Mouse (Mus musculus): ENCODE data around the gene Limch1.
A peak's percentile ranks its signal among the peaks of the same experiment; 100 is the strongest.

Gene Limch1

GRCm38 (mm10) chr5:66941710-66942450, 196.3 kb downstream of the Limch1 start:
- no peak for DNase-seq

DNA sequence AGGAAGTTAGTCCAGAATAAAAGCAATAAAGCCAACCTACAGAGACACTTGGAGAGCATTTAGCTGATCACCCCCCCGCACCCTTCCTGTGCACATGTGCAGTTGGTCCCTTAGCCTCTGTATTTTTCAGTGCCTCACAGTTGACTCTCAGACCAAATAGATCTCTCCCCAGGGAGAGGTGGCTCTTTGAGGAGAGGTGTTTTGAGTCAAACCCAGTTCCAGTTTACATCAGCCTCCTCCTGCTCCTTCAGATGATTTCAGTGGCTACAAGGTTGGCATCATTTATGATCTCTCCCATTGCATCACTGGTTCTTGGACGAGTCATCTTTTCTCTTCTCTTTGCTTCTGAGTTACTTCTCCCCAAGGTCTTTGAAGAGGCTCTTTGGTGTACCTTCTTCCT, 197.3 kb downstream of the Limch1 start:
- DNase-seq: no peak

- no peak for DNase-seq
These were observed 197.9 kb downstream of the Limch1 start for GRCm38 (mm10) chr5:66943521-66943920.

DNA sequence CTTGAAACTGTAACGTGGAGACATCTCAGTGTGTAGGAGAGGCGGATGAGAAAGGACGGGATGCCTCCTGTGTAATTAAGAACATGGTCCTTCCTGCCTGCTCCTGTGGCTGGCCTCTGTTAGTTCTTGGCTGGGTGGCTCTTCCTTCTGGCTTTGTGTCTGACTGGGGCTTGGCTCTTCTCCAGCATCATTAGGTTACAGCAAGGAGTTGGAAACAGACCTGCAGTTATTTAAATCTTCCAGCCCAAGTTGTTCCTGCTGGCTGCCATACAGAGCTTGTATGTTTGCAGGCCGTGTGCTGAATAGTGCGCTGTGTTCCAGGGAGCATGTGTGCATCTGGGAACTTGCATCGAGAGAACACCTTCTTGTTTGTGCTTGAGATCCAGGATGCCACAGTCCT, 202.3 kb downstream of the Limch1 start:
- peak; percentile 52 to 67 for DNase-seq

- DNase-seq: no peak
These were observed 203.6 kb downstream of the Limch1 start for GRCm38 (mm10) chr5:66949098-66949692.

DNA sequence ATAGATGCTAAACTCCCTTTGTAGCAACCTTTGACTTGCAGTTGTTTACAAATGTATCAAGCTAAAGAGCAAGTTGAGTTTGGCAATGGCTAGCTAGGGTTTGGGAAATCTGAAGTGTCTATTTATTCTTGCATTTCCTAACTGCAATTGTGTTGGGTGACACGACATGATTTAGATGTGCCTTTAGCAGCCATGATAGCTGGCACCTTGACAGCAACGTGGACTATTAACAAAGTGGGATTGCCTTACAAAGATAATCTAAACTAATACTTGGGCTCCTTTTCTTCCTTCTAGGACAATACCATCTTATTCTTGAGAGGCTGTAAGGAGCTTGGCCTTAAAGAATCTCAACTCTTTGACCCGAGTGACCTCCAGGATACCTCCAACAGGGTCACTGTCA, 207.7 kb downstream of the Limch1 start:
- no peak for DNase-seq

DNA sequence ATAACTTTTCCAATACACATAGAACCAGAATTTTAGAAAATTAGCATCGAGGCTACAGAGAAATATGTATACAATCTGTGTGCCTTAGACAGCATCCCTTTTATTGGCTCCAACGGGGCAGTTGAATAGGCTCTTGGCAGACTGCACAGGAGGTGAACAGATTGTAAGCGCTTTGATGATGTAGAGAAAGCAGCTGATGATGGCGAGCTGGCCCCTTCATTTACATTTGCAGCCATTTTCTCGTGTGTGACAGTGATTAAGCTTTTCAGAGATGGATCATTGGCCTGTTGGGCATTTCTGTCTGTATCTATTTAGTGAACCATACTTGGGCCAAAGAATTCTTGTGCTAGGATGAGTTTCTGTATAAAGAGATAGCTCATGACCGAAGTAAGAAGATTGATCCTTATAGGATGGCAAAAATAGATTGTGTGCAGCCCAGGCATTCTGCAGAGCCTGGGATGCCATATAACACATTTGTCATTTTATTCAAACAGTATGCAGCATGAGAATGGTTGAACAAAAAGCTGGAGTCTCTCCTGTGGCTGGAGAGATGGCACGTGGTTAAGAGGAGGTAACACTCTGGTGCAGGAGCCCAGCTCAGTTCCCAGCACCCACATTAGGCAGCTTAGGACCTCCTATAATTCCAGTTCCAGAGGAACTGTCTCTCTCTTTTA, 208.5 kb downstream of the Limch1 start:
- no peak for DNase-seq

DNA sequence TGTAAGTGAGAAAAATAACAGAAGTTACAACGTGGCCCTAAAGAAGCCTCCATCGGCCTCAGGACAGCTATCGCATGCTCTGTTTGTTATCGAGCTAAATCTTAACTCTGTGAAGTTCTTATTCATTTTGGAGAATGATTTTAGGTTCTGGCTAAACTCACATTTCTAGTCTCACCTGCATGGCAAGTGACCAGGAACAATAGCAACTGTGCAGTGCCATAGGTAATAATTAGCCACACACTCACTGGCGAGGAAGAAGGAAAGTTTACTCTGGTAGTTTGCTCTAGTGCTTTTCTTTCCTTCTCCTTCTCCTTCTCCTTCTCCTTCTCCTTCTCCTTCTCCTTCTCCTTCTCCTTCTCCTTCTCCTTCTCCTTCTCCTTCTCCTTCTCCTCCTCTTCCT, 209.6 kb downstream of the Limch1 start:
- no peak for DNase-seq

- DNase-seq: no peak
These were observed 212.0 kb downstream of the Limch1 start for GRCm38 (mm10) chr5:66957656-66958055.

GRCm38 (mm10) chr5:66958118-66958517, 212.5 kb downstream of the Limch1 start:
- DNase-seq: no peak

GRCm38 (mm10) chr5:66959968-66960367, 214.3 kb downstream of the Limch1 start:
- no peak for DNase-seq

- no peak for DNase-seq
These were observed 219.8 kb downstream of the Limch1 start for GRCm38 (mm10) chr5:66965442-66965841.

- no peak for DNase-seq
These were observed 221.5 kb downstream of the Limch1 start for GRCm38 (mm10) chr5:66967147-66967546.

- no peak for DNase-seq
These were observed 222.0 kb downstream of the Limch1 start for GRCm38 (mm10) chr5:66967646-66968045.

- DNase-seq: peak; percentile 28 to 59
These were observed 222.6 kb downstream of the Limch1 start for GRCm38 (mm10) chr5:66968059-66968833.

DNA sequence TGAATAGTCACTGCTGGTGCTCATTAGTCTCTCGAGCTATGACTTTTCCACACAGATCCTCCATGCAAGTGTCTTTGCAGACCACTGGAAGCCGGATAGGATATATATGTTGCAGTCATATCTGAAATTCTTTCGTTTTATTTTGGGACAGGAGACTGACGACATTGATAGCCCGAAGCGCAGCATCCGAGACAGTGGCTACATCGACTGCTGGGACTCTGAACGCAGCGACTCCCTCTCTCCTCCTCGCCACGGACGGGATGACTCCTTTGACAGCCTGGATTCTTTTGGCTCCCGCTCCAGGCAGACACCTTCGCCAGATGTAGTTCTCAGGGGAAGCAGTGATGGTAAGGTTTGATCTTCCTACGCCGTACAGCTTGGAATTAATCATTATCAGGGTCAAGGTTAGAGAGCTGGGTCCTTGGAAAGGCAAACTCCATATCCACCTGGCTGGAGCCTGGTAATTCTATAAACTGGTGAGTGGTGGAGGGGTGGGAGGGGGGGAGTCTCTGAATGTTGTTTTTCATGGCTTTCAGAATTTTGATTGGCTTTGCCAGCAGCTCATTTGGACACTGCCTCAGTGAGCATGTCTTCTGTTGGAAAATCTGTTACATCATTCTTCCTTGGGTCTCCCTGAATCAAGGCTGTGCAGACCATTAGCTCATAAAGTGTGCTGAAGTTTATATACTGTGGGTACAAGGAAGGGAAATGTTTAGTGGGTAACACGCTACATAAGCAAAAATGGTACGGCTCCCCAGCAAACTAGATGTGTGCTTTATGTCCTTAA, 223.5 kb downstream of the Limch1 start:
- DNase-seq: no peak

DNA sequence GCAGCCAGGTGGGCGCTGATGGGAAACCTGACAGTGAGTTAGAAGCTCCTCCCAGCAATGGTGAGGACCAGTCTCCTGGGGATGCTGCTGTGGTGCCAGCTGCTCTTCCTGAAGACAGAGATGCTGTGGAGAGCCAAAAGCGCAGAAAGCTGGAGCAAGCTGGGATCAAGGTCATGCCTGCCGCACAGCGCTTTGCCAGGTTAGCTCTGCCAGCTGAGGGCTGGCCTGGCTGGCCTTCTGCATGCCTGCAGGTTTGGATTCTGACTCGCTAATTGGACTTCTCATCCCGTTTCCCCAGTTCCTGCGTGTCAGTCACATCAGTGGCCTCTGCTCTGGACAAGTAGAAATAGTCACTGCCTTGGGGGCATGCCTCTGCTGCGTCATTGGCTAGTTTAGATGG, 230.0 kb downstream of the Limch1 start:
- DNase-seq: no peak

GRCm38 (mm10) chr5:66979332-66980218, 233.9 kb downstream of the Limch1 start:
- DNase-seq: no peak

GRCm38 (mm10) chr5:66980862-66981261, 235.2 kb downstream of the Limch1 start:
- DNase-seq: no peak

- no peak for DNase-seq
These were observed 237.5 kb downstream of the Limch1 start for GRCm38 (mm10) chr5:66983104-66983503.

- no peak for DNase-seq
These were observed 243.3 kb downstream of the Limch1 start for GRCm38 (mm10) chr5:66988926-66989325.

Data from lung, postnatal 4 days (tissue).